Mouse (Mus musculus): Measurements from ENCODE around the gene Dido1.
A peak's percentile ranks its signal among the peaks of the same experiment; 100 is the strongest.

DNA sequence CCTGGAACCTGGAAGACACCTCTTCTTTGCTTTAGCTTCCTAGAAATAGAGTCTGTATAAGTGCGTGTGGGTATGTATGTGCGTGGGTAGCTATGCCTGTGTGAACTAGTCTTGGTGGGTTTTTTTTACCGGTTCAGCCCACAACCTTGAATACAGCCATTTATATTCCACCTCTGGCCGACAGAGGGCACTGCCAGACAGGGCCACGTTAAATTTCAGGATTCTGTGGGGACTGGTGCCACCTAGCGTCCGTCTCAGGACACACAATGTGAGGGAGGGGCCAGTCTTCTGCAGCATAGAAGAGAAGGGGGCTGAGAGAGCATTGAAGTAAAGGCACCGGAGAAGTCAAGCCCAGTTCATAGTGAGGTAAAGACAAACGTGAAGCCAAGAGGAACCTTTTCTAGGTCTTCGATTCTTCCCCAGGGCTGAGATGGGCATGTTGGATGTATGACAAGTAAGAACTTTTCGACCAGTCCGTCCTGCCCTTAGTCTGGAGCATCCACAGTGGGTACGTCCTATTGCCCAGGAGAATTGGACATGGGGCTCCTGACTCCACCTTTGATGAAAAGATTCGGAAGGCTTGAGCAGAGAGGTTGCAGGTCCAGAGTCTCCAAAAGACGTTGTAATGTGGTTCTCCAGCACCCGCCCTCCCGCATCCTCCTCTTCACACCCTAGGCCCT lies 35.6 kb upstream of the Dido1 start:
- TF ChIP-seq CTCF (IDR thresholded peaks at IDR 0.05; ENCODE audit: borderline replicate concordance, control insufficient read depth, extremely low read depth, insufficient read depth, low read length, poor library complexity) (peak; percentile 98), POLR2A (IDR thresholded peaks at IDR 0.05; ENCODE audit: control insufficient read depth, extremely low read depth, insufficient read depth, low read length, poor library complexity) (no peak)

All from thymus, adult 2 months (tissue).